Mouse (Mus musculus): ENCODE results near the gene Prlh. TPM values are rescaled to one million over a fixed set of nuclear protein-coding genes. Genes with fewer than 3 reads are reported as not detected.
A peak's percentile ranks its signal among the peaks of the same experiment; 100 is the strongest.

Gene Prlh
- polyA plus RNA-seq, 1 experiment from 2014 or later, result not detected

DNA sequence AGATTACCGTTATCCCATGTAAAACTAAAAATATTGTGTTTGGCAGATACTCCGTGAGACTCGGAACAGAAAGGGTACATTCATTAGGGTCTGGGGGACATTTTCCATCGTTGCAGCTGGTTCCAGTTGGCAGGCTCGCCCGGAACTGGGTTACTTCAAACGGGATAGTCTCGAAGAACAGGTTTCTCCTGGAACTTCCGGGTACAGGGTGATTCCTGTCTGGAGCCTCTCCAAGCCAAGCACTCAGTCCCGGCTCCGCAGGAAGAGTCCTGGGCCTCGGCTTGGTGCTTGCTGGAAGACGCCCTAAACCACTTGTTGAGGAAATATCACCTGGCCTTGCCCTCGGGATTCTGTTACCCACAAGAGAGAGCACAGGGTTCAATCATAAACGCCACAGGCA, 25.6 kb upstream of the Prlh start:
- Histone ChIP-seq H3K9me3 (replicated peaks) (no peaks in the 10 kb centered on the region), H3K4me3 (no peak overlapping the region), H3K27me3 (ENCODE audit: low read depth, poor library complexity, severe bottlenecking) (peaks cover 19% of the 10 kb centered on the region), H3K36me3 (no peaks in the 10 kb centered on the region), H3K27ac (replicated peaks) (no peak overlapping the region), H3K4me1 (peaks cover 13% of the 10 kb centered on the region)
- 61% methylated on average over 15 of the region's 15 CpGs for WGBS
- no peak for DNase-seq (ENCODE audit: low spot score)

- peak overlapping the region; percentile 49 for H3K4me3 ChIP-seq
- peak; percentile 14 for DNase-seq (ENCODE audit: low spot score)
- no peaks in the 10 kb centered on the region for H3K36me3 ChIP-seq
- no peaks in the 10 kb centered on the region for H3K9me3 ChIP-seq (replicated peaks)
- WGBS, result 1% methylated on average over 23 of the region's 23 CpGs
- no peak overlapping the region; the same call in 1 of the 2 replicates for H3K27ac ChIP-seq (replicated peaks)
- peaks cover 13% of the 10 kb centered on the region for H3K4me1 ChIP-seq
- H3K27me3 ChIP-seq (ENCODE audit: low read depth, poor library complexity, severe bottlenecking), result peaks cover 19% of the 10 kb centered on the region
Measured at GRCm38 (mm10) chr1:90927929-90928574, 24.9 kb upstream of the Prlh start.

GRCm38 (mm10) chr1:90928575-90928934, 24.4 kb upstream of the Prlh start:
- H3K27ac ChIP-seq (replicated peaks), result no peak overlapping the region

GRCm38 (mm10) chr1:90933001-90933400, 19.9 kb upstream of the Prlh start:
- H3K27me3 ChIP-seq (ENCODE audit: low read depth, poor library complexity, severe bottlenecking), result peaks cover 4% of the 10 kb centered on the region
- no peaks in the 10 kb centered on the region for H3K9me3 ChIP-seq (replicated peaks)
- no peak for DNase-seq (ENCODE audit: low spot score)
- no peak overlapping the region for H3K4me3 ChIP-seq
- H3K4me1 ChIP-seq, result peaks cover 13% of the 10 kb centered on the region
- H3K36me3 ChIP-seq, result no peaks in the 10 kb centered on the region
- WGBS, result 85% methylated on average over 5 of the region's 5 CpGs
- no peak overlapping the region for H3K27ac ChIP-seq (replicated peaks)

More at GRCm38 (mm10) chr1:90928575-90928934, 24.4 kb upstream of the Prlh start:
- H3K4me3 ChIP-seq, result peak overlapping the region; percentile 49
- no peaks in the 10 kb centered on the region for H3K36me3 ChIP-seq
- H3K9me3 ChIP-seq (replicated peaks), result no peaks in the 10 kb centered on the region
- peaks cover 19% of the 10 kb centered on the region for H3K27me3 ChIP-seq (ENCODE audit: low read depth, poor library complexity, severe bottlenecking)
- DNase-seq (ENCODE audit: low spot score), result peak; percentile 85
- peaks cover 13% of the 10 kb centered on the region for H3K4me1 ChIP-seq
- WGBS, result 12% methylated on average over 6 of the region's 6 CpGs

- H3K27ac ChIP-seq (replicated peaks), result no peak overlapping the region
- H3K4me3 ChIP-seq, result no peak overlapping the region
- H3K36me3 ChIP-seq, result no peaks in the 10 kb centered on the region
- H3K9me3 ChIP-seq (replicated peaks), result no peaks in the 10 kb centered on the region
- 0 out of 2 replicates have a peak, but pooled peaks cover 5% of the 10 kb centered on the region for H3K4me1 ChIP-seq
- DNase-seq (ENCODE audit: low spot score), result no peak
- no peaks in the 10 kb centered on the region for H3K27me3 ChIP-seq (ENCODE audit: low read depth, poor library complexity, severe bottlenecking)
- WGBS, result 77% methylated on average over 9 of the region's 9 CpGs
Measured at GRCm38 (mm10) chr1:90936990-90937389, 15.9 kb upstream of the Prlh start.

DNA sequence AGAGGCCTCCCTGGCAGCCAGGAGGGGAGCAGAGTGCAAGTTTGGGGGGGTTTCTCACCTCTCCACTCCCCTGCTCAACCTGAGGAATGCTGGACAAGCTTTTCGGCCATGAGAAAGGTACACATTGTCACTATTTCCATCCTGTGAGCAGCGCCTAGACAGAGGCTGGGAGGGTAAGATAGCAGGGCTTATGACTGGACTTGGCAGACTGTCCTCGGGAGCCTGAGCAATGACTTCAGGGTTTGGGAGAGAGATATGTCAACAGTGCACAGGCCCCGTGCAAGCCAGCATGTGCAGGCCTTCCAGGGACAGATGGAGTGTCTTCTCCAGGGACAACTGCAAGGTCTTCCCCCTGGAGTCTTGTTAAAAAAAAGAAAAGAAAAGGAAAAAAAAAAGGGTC, 12.9 kb upstream of the Prlh start:
- Histone ChIP-seq H3K9me3 (replicated peaks) (no peaks in the 10 kb centered on the region), H3K27ac (replicated peaks) (0 out of 2 replicates have a peak overlapping the region, but pooled peaks have one; percentile 9), H3K27me3 (ENCODE audit: low read depth, poor library complexity, severe bottlenecking) (no peaks in the 10 kb centered on the region), H3K36me3 (no peaks in the 10 kb centered on the region), H3K4me1 (0 out of 2 replicates have a peak, but pooled peaks cover 5% of the 10 kb centered on the region), H3K4me3 (no peak overlapping the region)
- no peak for DNase-seq (ENCODE audit: low spot score)
- 86% methylated on average over 4 of the region's 4 CpGs for WGBS

DNA sequence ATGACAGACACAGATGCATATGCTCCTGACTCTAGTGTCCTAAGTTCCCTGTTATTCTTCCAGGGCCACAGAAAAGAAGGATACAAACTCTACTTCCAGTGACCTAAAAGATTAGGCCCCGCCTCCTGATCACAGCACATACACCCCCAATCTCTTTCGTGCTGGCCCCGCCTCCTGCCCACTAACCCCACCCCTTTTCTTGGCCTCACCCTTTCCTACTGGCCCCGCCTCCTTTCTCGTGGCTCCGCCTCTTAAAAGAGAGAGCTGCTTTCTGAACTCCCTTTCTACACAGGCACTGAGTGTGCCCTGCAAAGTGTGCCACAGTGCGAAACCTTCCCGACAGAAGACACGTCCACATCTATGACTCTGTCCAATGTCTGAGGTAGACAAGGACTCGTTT, 7.7 kb upstream of the Prlh start:
- Histone ChIP-seq H3K4me1 (peaks cover 8% of the 10 kb centered on the region; the same call in 1 of the 2 replicates), H3K27ac (replicated peaks) (no peak overlapping the region), H3K27me3 (ENCODE audit: low read depth, poor library complexity, severe bottlenecking) (no peaks in the 10 kb centered on the region), H3K9me3 (replicated peaks) (no peaks in the 10 kb centered on the region), H3K36me3 (no peaks in the 10 kb centered on the region), H3K4me3 (no peak overlapping the region)
- DNase-seq (ENCODE audit: low spot score), result peak; percentile 18
- 49% methylated on average over 10 of the region's 10 CpGs for WGBS

DNA sequence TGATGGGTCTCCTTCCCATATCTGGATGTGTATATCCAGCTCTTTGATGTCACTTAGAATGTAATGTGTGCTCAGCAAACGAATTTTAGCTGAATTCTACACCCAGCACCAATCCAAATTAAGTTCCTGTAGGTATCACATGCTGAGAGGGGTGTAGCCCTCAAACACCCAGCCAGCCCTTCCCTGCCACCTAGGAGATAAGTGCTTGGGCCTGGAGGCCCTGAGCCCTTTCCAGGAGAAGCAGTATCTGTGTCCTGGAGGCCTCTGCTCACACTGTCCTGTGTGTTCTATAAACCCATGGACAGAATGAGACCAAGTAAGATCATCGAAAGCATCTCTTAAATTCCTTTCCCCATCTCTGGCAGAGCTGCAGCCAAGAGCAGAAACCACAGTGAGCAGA, 5.7 kb upstream of the Prlh start:
- DNase-seq (ENCODE audit: low spot score), result no peak
- H3K4me1 ChIP-seq, result peaks cover 8% of the 10 kb centered on the region; the same call in 1 of the 2 replicates
- H3K36me3 ChIP-seq, result no peaks in the 10 kb centered on the region
- no peaks in the 10 kb centered on the region for H3K9me3 ChIP-seq (replicated peaks)
- H3K27me3 ChIP-seq (ENCODE audit: low read depth, poor library complexity, severe bottlenecking), result no peaks in the 10 kb centered on the region
- no peak overlapping the region for H3K4me3 ChIP-seq
- H3K27ac ChIP-seq (replicated peaks), result no peak overlapping the region
- WGBS, result 66% methylated on average over 2 of the region's 2 CpGs

GRCm38 (mm10) chr1:90949309-90949708, 3.6 kb upstream of the Prlh start:
- no peaks in the 10 kb centered on the region for H3K36me3 ChIP-seq
- H3K4me3 ChIP-seq, result no peak overlapping the region
- DNase-seq (ENCODE audit: low spot score), result no peak
- no peak overlapping the region for H3K27ac ChIP-seq (replicated peaks)
- H3K9me3 ChIP-seq (replicated peaks), result no peaks in the 10 kb centered on the region
- 75% methylated on average over 9 of the region's 9 CpGs for WGBS
- H3K27me3 ChIP-seq (ENCODE audit: low read depth, poor library complexity, severe bottlenecking), result no peaks in the 10 kb centered on the region
- peaks cover 8% of the 10 kb centered on the region; the same call in 1 of the 2 replicates for H3K4me1 ChIP-seq

DNA sequence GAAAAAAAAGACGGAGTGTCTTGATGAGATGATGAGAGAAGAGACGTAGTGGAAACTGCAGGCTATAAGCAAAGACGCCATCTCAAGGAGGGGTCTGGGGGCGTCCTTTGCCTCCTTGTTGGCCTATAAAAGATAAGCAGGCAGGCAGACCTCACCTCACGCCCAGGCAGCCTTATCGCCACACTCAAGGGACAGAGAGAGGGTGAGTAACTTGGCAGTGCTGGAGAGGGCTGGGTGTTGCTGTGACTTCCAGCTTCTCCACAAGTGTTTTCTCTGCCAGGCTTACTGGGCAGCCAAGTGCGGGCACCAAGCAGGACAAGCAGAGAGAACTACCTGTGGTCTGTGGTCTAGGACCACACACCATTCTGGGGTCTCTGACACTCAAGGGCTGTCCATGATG, 1.2 kb upstream of the Prlh start:
- 84% methylated on average over 7 of the region's 7 CpGs for WGBS
- DNase-seq (ENCODE audit: low spot score), result no peak
- no peaks in the 10 kb centered on the region for H3K9me3 ChIP-seq (replicated peaks)
- no peaks in the 10 kb centered on the region for H3K36me3 ChIP-seq
- H3K27ac ChIP-seq (replicated peaks), result no peak overlapping the region
- no peak overlapping the region for H3K4me3 ChIP-seq
- no peaks in the 10 kb centered on the region for H3K4me1 ChIP-seq
- no peaks in the 10 kb centered on the region for H3K27me3 ChIP-seq (ENCODE audit: low read depth, poor library complexity, severe bottlenecking)

DNA sequence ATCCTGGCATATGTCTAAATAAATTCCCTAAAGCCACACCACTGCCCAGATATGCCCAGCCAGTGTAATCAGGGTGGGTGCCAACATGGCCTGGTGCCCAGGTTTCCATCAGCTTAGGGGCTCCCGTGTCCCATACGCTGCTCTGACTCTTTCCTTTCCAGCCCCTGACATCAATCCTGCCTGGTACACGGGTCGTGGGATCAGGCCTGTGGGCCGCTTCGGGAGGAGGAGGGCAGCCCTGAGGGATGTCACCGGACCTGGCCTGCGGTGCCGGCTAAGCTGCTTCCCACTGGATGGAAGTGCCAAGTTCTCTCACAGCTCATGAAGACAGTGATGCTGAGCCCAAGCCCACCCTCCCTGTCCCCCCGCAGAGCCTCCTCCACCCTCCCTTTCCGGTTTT, 780 bp downstream of the Prlh start:
- Histone ChIP-seq H3K9me3 (replicated peaks) (no peaks in the 10 kb centered on the region), H3K4me1 (no peaks in the 10 kb centered on the region), H3K27me3 (ENCODE audit: low read depth, poor library complexity, severe bottlenecking) (peaks cover 2% of the 10 kb centered on the region), H3K27ac (replicated peaks) (no peak overlapping the region), H3K36me3 (no peaks in the 10 kb centered on the region), H3K4me3 (no peak overlapping the region)
- WGBS, result 80% methylated on average over 11 of the region's 11 CpGs
- DNase-seq (ENCODE audit: low spot score), result no peak

DNA sequence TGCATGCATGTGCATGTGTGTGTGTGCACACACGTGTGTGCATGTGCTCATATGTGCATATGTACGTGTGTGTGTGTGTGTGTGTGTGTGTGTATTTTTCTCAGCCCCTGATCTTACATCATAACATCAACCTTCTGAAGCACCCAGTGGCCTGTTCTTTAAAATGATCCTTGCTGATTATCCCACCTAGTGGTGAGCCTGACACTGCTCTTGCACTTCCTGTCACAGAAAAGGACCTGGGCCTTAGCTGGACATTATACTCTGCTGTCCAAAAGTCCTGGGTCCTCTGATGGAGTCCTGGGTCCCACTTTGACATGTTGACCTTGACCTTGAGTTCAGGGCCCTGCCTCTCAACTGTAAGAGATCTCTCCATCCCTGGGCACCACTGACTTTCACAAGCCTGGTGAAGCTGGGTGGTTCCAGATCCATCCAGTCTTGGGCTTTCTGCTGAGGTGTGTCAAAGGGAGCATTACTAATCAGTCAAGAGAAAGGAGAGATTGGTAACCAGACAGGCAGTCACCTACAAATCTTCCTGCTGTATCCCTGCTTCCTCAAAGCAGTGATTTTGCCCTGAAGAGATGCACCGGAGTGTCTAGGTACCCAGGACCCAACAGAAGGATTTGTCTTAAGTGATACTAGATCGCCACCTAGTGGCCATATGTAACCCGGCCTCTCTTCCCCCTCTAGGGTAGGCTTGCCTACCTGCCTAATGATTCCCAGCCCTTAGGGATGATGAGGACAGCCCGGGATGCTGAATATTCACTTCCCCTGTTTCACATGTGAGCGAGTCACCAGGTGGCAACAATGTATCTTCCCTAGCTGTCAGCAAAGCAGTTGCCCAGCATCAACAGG, 3.6 kb downstream of the Prlh start:
- Histone ChIP-seq H3K36me3 (no peaks in the 10 kb centered on the region), H3K27me3 (ENCODE audit: low read depth, poor library complexity, severe bottlenecking) (peaks cover 4% of the 10 kb centered on the region), H3K27ac (replicated peaks) (no peak overlapping the region), H3K9me3 (replicated peaks) (no peaks in the 10 kb centered on the region), H3K4me3 (no peak overlapping the region), H3K4me1 (no peaks in the 10 kb centered on the region)
- WGBS, result 44% methylated on average over 7 of the region's 7 CpGs
- DNase-seq (ENCODE audit: low spot score), result peak; percentile 68

DNA sequence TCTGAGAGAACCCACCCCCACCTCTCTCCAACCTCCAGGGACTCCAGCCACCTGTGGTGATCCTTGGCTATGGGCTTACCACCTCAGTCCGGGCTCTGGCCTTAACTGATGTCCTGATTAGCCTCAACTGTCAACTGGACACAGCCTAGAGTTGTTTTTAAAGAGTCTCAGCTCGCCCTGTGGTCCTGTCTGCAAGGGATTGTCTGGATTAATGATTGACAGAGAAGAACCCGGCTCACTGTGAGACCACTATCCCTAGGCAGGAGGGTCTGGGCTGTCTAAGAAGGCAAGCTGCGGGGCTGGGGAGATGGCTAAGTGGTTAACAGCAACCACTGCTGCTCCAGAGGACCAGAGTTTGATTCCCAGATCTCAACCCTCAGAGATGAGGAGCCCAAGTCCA, 9.6 kb downstream of the Prlh start:
- peaks cover 10% of the 10 kb centered on the region; the same call in 1 of the 2 replicates for H3K4me1 ChIP-seq
- H3K9me3 ChIP-seq (replicated peaks), result no peaks in the 10 kb centered on the region
- H3K4me3 ChIP-seq, result no peak overlapping the region
- peaks cover 4% of the 10 kb centered on the region for H3K27me3 ChIP-seq (ENCODE audit: low read depth, poor library complexity, severe bottlenecking)
- DNase-seq (ENCODE audit: low spot score), result no peak
- 34% methylated on average over 4 of the region's 4 CpGs for WGBS
- no peaks in the 10 kb centered on the region for H3K36me3 ChIP-seq
- no peak overlapping the region for H3K27ac ChIP-seq (replicated peaks)
